ENCODE assay signal across 15 mouse cellular contexts in genomic region chr14:12089954-12090353, GRCm38 (mm10).
"Had no signal": no experiment of that assay in that cellular context is flagged by ENCODE, and none has a peak within 500 bp of the region (broad histone marks: within the 10 kb centered on the region; RNA-seq: fewer than 3 reads in every experiment).

No protein-coding gene starts in this region.

- H3K27ac ChIP-seq: liver, embryonic 15.5 days; midbrain, embryonic 12.5 days; neural tube, embryonic 12.5 days had no signal

- H3K4me2 ChIP-seq: liver, embryonic 11.5 days; liver, embryonic 15.5 days; midbrain, embryonic 12.5 days; neural tube, embryonic 12.5 days had no signal

- DNase-seq: kidney, adult 2 months; kidney, postnatal 14 days; left cerebral cortex, postnatal 4 days; lung, adult 2 months; lung, postnatal 4 days; right cerebral cortex, adult 18-20 months; thymus, adult 2 months; thymus, postnatal 25 days had no signal

- H3K9ac ChIP-seq: liver, embryonic 15.5 days; midbrain, embryonic 12.5 days; neural tube, embryonic 12.5 days had no signal

- ATAC-seq: hindbrain, embryonic 16.5 days; lung, postnatal 0 days had no signal

- H3K27me3 ChIP-seq: liver, embryonic 15.5 days; midbrain, embryonic 12.5 days; neural tube, embryonic 12.5 days had no signal

- H3K4me3 ChIP-seq: liver, embryonic 15.5 days; midbrain, embryonic 12.5 days; myocyte; neural tube, embryonic 12.5 days had no signal

- H3K4me1 ChIP-seq: liver, embryonic 15.5 days had no signal

- H3K9me3 ChIP-seq: liver, embryonic 15.5 days; midbrain, embryonic 12.5 days; neural tube, embryonic 12.5 days had no signal

- H3K36me3 ChIP-seq: liver, embryonic 15.5 days; midbrain, embryonic 12.5 days; neural tube, embryonic 12.5 days had no signal
